Mouse (Mus musculus) liver, embryonic 15.5 days (tissue): ENCODE data around the gene Mob3a. TPM values are rescaled to one million over a fixed set of nuclear protein-coding genes. Genes with fewer than 3 reads are reported as not detected.

Experiments
- ATAC-seq: fragments of 200-750 bp; cut with Nextera tagmentation; 2 replicates; pipeline ENCODE4 v1.8.0; 2017; ENCODE audit warnings: moderate number of reproducible peaks, mild to moderate bottlenecking, moderate library complexity; ENCODE audit not compliant: insufficient read depth
- H3K27ac ChIP-seq: fragments of 300-500 bp; sonication (generic); replicated peaks from 2 replicates; pipeline ENCODE4 v1.5.1; 2015; ENCODE audit warnings: mild to moderate bottlenecking, inconsistent platforms
- H3K27me3 ChIP-seq: fragments of 300-500 bp; sonication (generic); 2 replicates; pipeline ENCODE4 v1.6.1; 2015; ENCODE audit warnings: mild to moderate bottlenecking, inconsistent platforms
- H3K36me3 ChIP-seq: fragments of 300-500 bp; sonication (generic); replicated peaks from 2 replicates; pipeline ENCODE4 v1.6.1; 2015; ENCODE audit warnings: moderate library complexity, mild to moderate bottlenecking, inconsistent platforms
- H3K4me1 ChIP-seq: fragments of 300-500 bp; sonication (generic); replicated peaks from 2 replicates; pipeline ENCODE4 v1.6.1; 2015; ENCODE audit warnings: inconsistent platforms
- H3K4me2 ChIP-seq: fragments of 300-500 bp; sonication (generic); 2 replicates; pipeline ENCODE4 v1.6.1; 2015; ENCODE audit warnings: moderate library complexity, mild to moderate bottlenecking, inconsistent platforms
- H3K4me3 ChIP-seq: fragments of 300-500 bp; sonication (generic); replicated peaks from 2 replicates; pipeline ENCODE4 v1.5.1; 2015; ENCODE audit warnings: mild to moderate bottlenecking, inconsistent platforms
- H3K9ac ChIP-seq: fragments of 300-500 bp; sonication (generic); 2 replicates; pipeline ENCODE4 v1.6.1; 2015; ENCODE audit warnings: moderate library complexity, mild to moderate bottlenecking, inconsistent platforms
- H3K9me3 ChIP-seq: fragments of 300-500 bp; sonication (generic); replicated peaks from 2 replicates; pipeline ENCODE4 v1.6.1; 2016; ENCODE audit warnings: inconsistent platforms
- WGBS: fragments of 180-500 bp; shearing (Covaris S2); methylation state at CpG from one replicate; pipeline ENCODE4 v1.1.7; 2015; ENCODE audit warnings: mixed read lengths; ENCODE audit not compliant: insufficient replicate concordance; 5-methylcytosine and 5-hydroxymethylcytosine counted together
- polyA plus RNA-seq: library from polyadenylated mRNA; unstranded; fragments of >200 nt; fragmentation: Nextera tagmentation; extraction: Ambion mirVana; gene quantifications from 2 replicates; pipeline ENCODE4 v1.2.1, GENCODE M21; 2015

Mob3a gene
- polyA plus RNA-seq, 1 experiment from 2014 or later: 28.0 TPM

DNA sequence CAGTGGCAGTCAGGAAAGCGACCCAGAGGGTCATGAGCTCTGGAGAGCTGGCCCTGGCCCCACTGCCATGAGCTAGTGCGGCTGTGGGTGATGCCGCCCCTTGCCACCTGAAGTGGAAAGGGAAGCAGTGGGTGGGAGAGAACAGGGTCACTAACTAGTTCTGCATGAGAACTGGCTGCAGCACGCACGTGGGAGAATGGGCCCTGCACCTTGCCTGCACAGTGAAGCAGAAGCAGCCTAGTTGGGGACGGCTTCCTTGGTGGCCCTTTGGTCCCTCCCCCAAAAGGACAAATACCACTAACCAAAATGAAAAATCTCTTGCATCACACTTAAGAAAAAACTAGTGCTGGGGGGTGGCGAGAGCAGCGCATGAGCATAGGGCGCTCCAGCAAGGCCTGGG is 3.2 kb downstream of the Mob3a start:
- 54% methylated on average over 9 of the region's 9 CpGs for WGBS
- Histone ChIP-seq H3K9ac (peak overlapping the region; percentile 52; the same call in 1 of the 2 replicates), H3K27me3 (no peaks in the 10 kb centered on the region), H3K36me3 (peaks cover 19% of the 10 kb centered on the region), H3K4me1 (peaks cover 100% of the 10 kb centered on the region), H3K4me2 (peak overlapping the region; percentile 95), H3K27ac (peak overlapping the region; percentile 91), H3K9me3 (no peaks in the 10 kb centered on the region), H3K4me3 (peak overlapping the region; percentile 36)
- no peak for ATAC-seq

GRCm38 (mm10) chr10:80697812-80698211 is 4.0 kb downstream of the Mob3a start:
- Histone ChIP-seq H3K27me3 (no peaks in the 10 kb centered on the region), H3K27ac (peak overlapping the region; percentile 91), H3K9ac (peak overlapping the region; percentile 52), H3K4me3 (peak overlapping the region; percentile 36), H3K9me3 (no peaks in the 10 kb centered on the region), H3K4me1 (peaks cover 100% of the 10 kb centered on the region), H3K4me2 (peak overlapping the region; percentile 95), H3K36me3 (peaks cover 19% of the 10 kb centered on the region)
- peak; percentile 59 for ATAC-seq
- 24% methylated on average over 9 of the region's 9 CpGs for WGBS

DNA sequence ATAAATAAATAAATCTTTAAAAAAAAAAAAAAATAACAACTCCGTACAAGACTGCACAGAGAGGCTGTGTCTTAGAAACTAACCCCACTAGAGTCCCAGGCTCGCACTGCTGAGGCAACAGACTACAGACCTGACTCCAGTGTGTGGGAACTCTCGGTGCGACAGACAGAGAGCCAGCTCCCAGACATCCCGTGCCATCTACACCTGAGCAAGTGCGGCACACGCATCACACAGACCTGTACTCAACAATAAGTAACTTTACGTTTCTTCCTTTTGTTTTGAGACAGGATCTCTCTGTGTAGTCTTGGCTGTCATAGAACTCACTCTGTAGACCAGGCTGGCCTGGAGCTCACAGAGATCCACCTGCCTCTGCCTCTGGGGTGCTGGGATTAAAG is 4.4 kb downstream of the Mob3a start:
- H3K9ac ChIP-seq: 0 out of 2 replicates have a peak overlapping the region, but pooled peaks have one; percentile 19
- peaks cover 100% of the 10 kb centered on the region for H3K4me1 ChIP-seq
- H3K4me2 ChIP-seq: peak overlapping the region; percentile 95
- WGBS: 66% methylated on average over 8 of the region's 8 CpGs
- H3K27me3 ChIP-seq: no peaks in the 10 kb centered on the region
- H3K9me3 ChIP-seq: no peaks in the 10 kb centered on the region
- H3K27ac ChIP-seq: peak overlapping the region; percentile 91
- ATAC-seq: no peak
- peaks cover 19% of the 10 kb centered on the region for H3K36me3 ChIP-seq
- peak overlapping the region; percentile 36 for H3K4me3 ChIP-seq

DNA sequence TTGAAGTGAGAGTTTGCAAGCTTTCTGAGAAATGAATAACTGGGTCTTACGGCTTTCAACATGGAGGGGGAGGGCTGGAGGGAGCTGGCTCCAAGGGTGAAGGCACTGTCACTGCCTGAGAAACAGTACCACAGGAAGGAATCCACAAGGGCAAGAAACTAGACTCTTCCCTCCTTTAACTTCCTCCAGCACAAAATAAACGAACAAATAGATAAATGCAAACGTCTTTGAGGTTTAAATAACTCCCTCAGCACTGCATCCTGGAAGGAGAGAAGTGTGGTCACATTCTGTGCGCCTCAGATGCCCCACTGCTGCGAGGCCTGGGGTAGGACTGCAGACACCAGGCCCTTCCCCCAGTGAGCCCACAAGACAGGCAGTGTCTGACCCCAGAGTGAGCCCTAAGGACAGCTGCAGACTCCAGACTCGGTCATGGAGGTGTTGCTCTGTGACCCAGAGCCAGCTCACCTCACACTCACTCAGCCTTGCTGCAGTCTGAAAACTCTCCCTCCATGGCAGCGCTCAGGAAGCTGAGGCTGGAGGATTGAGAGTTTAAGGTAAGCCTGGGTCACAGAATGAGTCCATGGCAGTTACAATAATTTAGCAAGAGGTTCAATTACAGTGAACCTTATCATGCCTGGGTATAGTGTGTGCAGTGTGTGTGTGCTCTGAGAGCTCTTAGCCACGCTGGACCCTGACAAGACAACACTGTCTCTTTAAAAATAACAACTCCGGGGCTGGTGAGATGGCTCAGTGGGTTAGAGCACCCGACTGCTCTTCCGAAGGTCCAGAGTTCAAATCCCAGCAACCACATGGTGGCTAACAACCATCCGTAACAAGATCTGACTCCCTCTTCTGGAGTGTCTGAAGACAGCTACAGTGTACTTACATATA is 5.0 kb downstream of the Mob3a start:
- Histone ChIP-seq H3K4me1 (peaks cover 100% of the 10 kb centered on the region), H3K9me3 (no peaks in the 10 kb centered on the region), H3K36me3 (peaks cover 23% of the 10 kb centered on the region), H3K27me3 (no peaks in the 10 kb centered on the region), H3K27ac (peak overlapping the region; percentile 76), H3K4me2 (peak overlapping the region; percentile 95), H3K4me3 (no peak overlapping the region), H3K9ac (0 out of 2 replicates have a peak overlapping the region, but pooled peaks have one; percentile 35)
- no peak for ATAC-seq
- 28% methylated on average over 12 of the region's 12 CpGs for WGBS

GRCm38 (mm10) chr10:80695801-80696501 is 5.8 kb downstream of the Mob3a start:
- Histone ChIP-seq H3K9ac (0 out of 2 replicates have a peak overlapping the region, but pooled peaks have one; percentile 16), H3K36me3 (peaks cover 30% of the 10 kb centered on the region), H3K4me1 (peaks cover 100% of the 10 kb centered on the region), H3K4me2 (peak overlapping the region; percentile 43), H3K9me3 (no peaks in the 10 kb centered on the region), H3K27me3 (no peaks in the 10 kb centered on the region), H3K27ac (peak overlapping the region; percentile 76), H3K4me3 (no peak overlapping the region)
- WGBS: 34% methylated on average over 10 of the region's 10 CpGs
- no peak for ATAC-seq

- Histone ChIP-seq H3K27ac (peak overlapping the region; percentile 76), H3K9ac (0 out of 2 replicates have a peak overlapping the region, but pooled peaks have one; percentile 16), H3K4me3 (no peak overlapping the region), H3K36me3 (peaks cover 38% of the 10 kb centered on the region), H3K27me3 (no peaks in the 10 kb centered on the region), H3K4me1 (peaks cover 96% of the 10 kb centered on the region), H3K4me2 (peak overlapping the region; percentile 43; the same call in 1 of the 2 replicates), H3K9me3 (no peaks in the 10 kb centered on the region)
- WGBS: 11% methylated on average over 2 of the region's 2 CpGs
- peak; percentile 10; the same call in 1 of the 2 replicates for ATAC-seq
These were observed 6.6 kb downstream of the Mob3a start for GRCm38 (mm10) chr10:80695186-80695585.

DNA sequence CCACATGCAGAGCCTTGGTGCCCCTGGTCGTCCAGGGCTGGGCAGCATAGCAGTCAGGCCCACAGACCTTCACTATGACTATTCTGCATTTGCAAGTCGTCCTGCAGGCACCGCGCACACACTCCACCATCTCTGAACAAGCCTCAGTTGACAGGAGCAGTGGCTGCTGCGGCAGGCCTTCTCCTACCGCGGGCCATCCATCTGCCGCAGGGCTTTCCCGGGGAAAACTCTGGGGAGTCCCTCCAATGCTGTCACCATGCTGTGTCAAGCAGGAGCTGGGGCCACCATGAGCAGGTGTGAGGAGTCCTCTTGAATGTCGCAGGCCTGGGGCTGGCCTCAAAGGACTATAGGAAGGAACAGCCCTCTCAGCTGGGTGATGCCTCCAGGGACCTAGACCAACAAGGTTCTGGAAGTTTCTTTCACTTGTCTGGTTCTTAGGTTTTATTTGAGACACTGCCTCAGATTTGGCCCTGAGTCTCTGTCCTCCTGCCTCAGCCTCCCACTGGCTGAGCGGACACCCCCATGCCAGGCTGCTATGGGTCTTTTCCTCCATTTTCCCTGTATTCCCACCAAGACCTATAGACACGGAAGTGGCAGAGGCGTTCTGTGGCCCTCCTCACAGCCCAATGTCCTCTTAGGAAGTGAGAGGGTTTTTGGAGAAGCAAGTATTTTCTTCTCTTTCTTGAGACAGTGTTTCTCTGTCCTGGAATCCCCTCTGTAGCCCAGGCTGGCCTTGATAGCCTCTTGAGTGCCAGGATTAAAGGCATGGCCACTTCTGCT is 7.4 kb downstream of the Mob3a start:
- Histone ChIP-seq H3K9ac (peak overlapping the region; percentile 16; the same call in 1 of the 2 replicates), H3K27ac (peak overlapping the region; percentile 76), H3K4me3 (no peak overlapping the region), H3K9me3 (no peaks in the 10 kb centered on the region), H3K36me3 (peaks cover 44% of the 10 kb centered on the region), H3K4me2 (peak overlapping the region; percentile 43; the same call in 1 of the 2 replicates), H3K4me1 (peaks cover 90% of the 10 kb centered on the region), H3K27me3 (no peaks in the 10 kb centered on the region)
- WGBS: 83% methylated on average over 13 of the region's 13 CpGs
- no peak for ATAC-seq

- H3K4me1 ChIP-seq: peaks cover 84% of the 10 kb centered on the region
- 74% methylated on average over 12 of the region's 12 CpGs for WGBS
These were observed 8.3 kb downstream of the Mob3a start for GRCm38 (mm10) chr10:80693401-80694045.

GRCm38 (mm10) chr10:80692249-80693165 is 9.3 kb downstream of the Mob3a start:
- ATAC-seq: no peak
- H3K4me3 ChIP-seq: no peak overlapping the region
- H3K27ac ChIP-seq: peak overlapping the region; percentile 76
- WGBS: 46% methylated on average over 14 of the region's 14 CpGs
- H3K4me2 ChIP-seq: peak overlapping the region; percentile 14; the same call in 1 of the 2 replicates
- no peak overlapping the region for H3K9ac ChIP-seq
- peaks cover 53% of the 10 kb centered on the region for H3K36me3 ChIP-seq
- peaks cover 74% of the 10 kb centered on the region for H3K4me1 ChIP-seq
- no peaks in the 10 kb centered on the region for H3K9me3 ChIP-seq
- no peaks in the 10 kb centered on the region for H3K27me3 ChIP-seq

More at GRCm38 (mm10) chr10:80693401-80694045, 8.3 kb downstream of the Mob3a start:
- Histone ChIP-seq H3K9ac (0 out of 2 replicates have a peak overlapping the region, but pooled peaks have one; percentile 1), H3K27ac (peak overlapping the region; percentile 76), H3K4me2 (no peak overlapping the region), H3K9me3 (no peaks in the 10 kb centered on the region), H3K4me3 (no peak overlapping the region), H3K36me3 (peaks cover 46% of the 10 kb centered on the region), H3K27me3 (no peaks in the 10 kb centered on the region)
- no peak for ATAC-seq
